Mouse (Mus musculus): ENCODE measurements around the gene Adck1.
"Not testable (repeated sequence)": the region's sequence is repeated elsewhere in the genome, so short reads cannot be mapped to it uniquely, and the experiment has no call there.

Adck1 gene

DNA sequence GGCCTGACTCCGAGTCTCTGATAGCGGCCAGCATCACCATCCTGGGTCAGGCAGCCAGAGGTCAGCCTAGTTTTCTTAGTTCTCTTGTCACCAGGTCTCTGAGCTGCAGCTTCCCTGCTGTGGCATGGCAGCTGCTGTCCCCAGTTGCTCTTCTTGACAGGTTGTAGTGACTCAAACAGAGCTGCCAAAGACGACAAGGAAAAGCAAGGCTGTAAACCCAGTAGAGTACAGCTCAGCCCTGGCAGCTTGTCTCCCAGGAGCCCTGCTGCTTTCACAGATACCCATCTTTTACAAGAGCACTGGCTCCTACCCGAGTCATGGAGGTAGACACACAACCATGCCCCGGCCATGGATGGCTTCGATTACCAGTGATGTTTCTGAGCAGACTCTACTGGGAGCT lies 108.3 kb downstream of the Adck1 start:
- no peak for DNase-seq (ENCODE audit: extremely low read depth, low read depth)

DNA sequence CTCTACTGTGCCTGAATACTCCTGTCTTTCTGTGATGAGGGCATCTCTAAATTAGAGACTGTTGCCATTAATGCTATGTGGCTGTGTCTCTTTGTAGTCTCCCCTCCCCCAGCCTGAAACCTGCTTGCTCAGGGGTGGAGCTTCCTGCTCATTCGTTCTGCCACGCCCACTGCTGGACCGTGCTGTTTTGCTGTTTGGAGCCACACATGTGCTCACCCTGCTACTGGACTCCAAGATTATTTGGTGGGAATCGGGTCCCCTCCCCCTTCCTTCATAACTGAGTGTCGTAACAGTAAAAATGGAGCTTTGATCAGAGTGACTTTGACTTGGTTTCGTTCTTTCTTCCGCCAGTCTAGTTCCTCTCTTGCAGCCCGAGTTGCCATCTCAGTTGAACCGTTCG lies 111.5 kb downstream of the Adck1 start:
- DNase-seq (ENCODE audit: extremely low read depth, low read depth) = not testable (repeated sequence)

DNA sequence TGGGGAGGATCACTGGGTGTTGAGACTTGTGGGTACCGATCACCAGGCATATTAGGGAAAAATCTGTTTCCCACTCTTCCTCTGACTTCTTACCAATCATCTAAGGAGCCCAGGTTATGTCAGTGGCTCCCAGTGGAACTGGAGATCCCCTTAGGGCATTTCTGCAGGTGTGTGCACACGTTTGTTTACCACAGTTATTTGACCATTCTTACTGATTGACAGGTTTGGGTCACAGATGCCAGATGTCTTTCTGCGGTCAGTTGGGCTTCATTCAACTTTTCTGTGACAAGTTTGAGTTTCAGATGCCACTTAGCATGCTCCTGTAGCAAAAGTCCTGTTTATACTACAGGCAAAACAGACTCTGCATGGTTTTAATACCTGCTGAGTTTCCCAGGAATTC lies 112.5 kb downstream of the Adck1 start:
- DNase-seq (ENCODE audit: extremely low read depth, low read depth) = no peak

DNA sequence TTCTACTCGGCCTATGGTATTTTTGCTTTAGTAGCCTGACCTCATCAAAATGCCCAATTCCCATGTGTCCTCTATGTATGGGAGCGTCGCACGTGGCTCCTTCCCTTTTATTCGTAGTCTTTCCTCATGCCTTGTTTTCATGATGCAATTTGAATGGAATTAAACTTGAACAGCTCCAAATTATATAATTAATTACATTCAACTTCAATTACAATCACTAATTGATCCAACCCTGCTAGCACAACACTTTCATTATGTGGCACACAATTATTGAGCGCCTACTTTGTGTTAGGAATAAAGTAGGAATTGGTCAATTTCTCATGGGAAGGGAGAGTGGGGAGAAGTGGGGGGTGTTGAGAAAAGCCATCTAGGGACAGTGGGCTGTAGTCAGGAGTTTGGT lies 113.4 kb downstream of the Adck1 start:
- DNase-seq (ENCODE audit: extremely low read depth, low read depth) = no peak

DNA sequence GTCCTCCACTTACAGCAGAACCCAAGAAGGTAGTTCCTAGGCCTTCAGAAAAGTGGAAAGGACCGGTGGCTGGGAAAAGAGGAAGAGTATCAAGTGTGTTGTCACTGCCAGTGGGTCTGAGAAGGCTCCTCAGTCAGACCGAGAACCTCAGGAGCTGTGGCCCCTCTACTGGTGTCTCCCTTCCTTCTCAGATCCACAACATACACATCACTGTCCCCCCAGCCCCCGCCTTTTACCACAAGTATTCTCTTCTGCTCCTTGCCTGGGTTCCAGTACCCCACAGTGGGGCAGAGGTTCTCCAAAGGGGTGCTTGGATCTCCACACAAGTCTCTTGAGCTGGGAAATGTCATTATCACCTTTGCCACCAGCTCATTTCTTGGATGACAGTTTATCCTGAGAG lies 115.5 kb downstream of the Adck1 start:
- DNase-seq (ENCODE audit: extremely low read depth, low read depth) = no peak

DNA sequence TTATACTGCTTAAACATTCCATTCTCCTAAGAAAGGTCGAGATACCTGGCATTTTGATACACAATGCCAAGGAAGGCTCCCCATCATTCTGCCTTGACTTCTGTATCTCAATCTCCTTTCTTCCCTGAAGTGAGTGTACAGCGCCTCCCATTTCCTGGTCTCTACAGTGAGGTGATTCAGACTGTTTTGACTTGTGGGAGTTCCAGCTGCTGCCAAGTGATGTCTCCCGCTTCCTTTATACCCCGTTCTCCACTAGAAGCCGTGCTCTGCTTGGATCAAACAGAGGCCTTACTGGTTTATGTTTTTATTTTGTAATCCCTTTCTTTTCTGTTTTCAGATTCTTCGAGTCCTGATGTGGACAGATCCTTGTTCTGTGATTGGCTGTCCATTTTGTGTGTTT lies 116.3 kb downstream of the Adck1 start:
- no peak for DNase-seq (ENCODE audit: extremely low read depth, low read depth)

DNA sequence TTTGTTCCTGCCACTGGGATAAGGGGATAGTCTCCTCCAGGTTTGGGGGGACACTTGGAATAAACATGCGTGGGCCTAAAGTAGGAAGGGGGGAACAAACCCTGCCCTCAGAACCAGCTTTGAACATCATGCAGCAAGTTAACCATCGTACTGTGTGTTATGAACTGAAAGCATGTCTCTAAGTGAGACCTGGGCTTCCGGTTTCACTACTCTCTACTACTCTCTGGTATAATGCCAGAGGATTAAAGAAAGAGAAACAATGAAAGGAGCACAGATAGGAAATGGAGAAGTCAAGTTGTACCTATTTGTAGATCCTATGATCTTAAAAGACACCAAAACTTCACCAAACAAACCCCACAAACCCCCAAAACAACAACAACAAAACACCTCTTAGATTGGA lies 121.3 kb downstream of the Adck1 start:
- no peak for DNase-seq (ENCODE audit: extremely low read depth, low read depth)

DNA sequence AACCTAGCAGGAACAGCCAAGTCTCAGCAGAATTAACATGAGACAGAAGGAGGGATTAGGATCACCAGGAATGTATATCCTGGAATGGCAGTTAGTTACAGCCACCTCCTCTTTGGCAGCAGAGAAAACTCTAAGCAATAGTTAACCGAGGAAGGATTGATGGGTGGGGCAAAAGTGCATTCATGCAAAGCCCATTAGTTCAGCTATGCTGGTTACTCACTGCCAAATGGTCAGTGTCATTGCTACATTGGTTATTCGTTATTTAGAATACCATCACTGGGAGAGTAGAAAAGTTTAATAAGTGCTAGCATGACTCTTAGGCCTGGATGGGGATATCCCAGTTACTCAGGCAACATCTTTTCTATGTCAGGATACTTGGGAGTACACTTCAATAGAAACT lies 130.5 kb downstream of the Adck1 start:
- no peak for DNase-seq (ENCODE audit: extremely low read depth, low read depth)

Data from MEL-GATA-1-ER (cell line).